Mouse (Mus musculus) central nervous system, embryonic 11.5 days (tissue): Measurements from ENCODE around the gene Ndufb3. TPM values are rescaled to one million over a fixed set of nuclear protein-coding genes. Genes with fewer than 3 reads are reported as not detected.

Experiments
- polyA plus RNA-seq: library from polyadenylated mRNA; depleted of rRNA; stranded (reverse); fragments of >200 nt; gene quantifications from 2 replicates; pipeline ENCODE4 v1.2.3, GENCODE M21; 2012; rRNA removed

Gene Ndufb3
- polyA plus RNA-seq: 136 and 241 TPM in 2 replicates

DNA sequence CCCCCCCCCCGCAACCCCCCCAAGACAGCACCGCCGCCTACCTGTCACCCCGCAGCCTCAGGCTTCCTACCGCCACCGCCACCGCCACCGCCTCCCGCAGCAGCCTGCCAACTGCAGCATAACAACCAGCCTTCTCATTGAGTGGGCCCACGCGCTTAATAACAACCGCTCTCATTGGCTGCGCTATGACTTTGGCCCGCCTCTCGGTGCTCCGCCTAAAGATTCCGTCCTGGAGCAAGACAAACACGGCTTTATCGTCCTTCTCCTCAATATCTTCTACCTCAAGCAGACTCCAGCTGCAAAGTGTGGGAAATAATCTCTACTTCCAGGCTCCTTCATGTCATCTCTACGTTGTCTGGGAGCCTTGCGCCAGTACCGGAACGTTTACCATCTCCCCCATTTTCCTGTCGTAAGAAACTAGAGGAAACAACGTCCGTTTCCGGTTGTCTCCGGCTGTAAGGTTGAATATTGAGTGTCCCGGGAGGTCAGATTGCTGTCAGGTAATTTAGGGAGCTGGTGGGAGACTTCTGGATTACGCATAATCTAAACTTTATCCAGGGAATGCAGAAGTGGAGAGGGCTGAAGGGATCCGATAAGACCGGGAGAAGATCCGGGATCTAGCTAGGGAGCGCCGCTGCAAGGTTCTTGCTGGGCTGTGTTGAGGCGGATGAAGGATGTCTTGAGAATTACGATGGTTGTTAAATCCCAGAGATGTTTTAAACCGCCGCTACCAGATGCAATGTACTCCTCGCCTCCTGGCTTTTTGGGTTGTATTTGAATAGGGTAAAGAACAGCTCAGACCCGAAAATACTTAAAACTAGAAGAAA lies at the start of gene Ndufb3, which contains the start of gene Fam126b:
TSS of gene Ndufb3 (plus strand) at position 214 of the 827 bp plus-strand sequence.
TSS of gene Fam126b (minus strand) at position 153 of the 827 bp plus-strand sequence.

Other genes with a start within 250 kb of the Ndufb3 start
- gene Bzw1, start 193.5 kb upstream of the Ndufb3 start, polyA plus RNA-seq: 189 and 199 TPM in 2 replicates
- 323 and 471 TPM in 2 replicates for gene Clk1, start 162.3 kb upstream of the Ndufb3 start, polyA plus RNA-seq
- gene Nif3l1, start 141.2 kb upstream of the Ndufb3 start, polyA plus RNA-seq: 35.1 and 56.6 TPM in 2 replicates
- gene Ppil3, start 140.9 kb upstream of the Ndufb3 start, polyA plus RNA-seq: 45.6 and 54.6 TPM in 2 replicates
- 34.0 and 41.0 TPM in 2 replicates for gene Orc2, start 81.3 kb upstream of the Ndufb3 start, polyA plus RNA-seq
- 1.5 and 4.2 TPM in 2 replicates for gene Fam126b, start 61 bp upstream of the Ndufb3 start, polyA plus RNA-seq
- gene Als2cr12, start 109.6 kb downstream of the Ndufb3 start, polyA plus RNA-seq: not detected in 2 replicates
- gene Cflar, start 125.1 kb downstream of the Ndufb3 start, polyA plus RNA-seq: 22.9 and 30.7 TPM in 2 replicates
- gene Casp8, start 209.0 kb downstream of the Ndufb3 start, polyA plus RNA-seq: 10.0 and 11.6 TPM in 2 replicates